Mouse (Mus musculus) layer of hippocampus, adult 8-10 months (tissue): Measurements from ENCODE around the gene Phldb2. TPM values are rescaled to one million over a fixed set of nuclear protein-coding genes. Genes with fewer than 3 reads are reported as not detected.

Experiments used
- DNase-seq, 2 experiments: peaks; one replicate each; pipeline ENCODE4 v3.0.0; 2022; ENCODE audit warnings: low spot score in 2 of 2
- total RNA-seq, 4 experiments: library from RNA; stranded (reverse); gene quantifications; 2 replicates each; pipeline ENCODE4 v1.2.4; 2022

Gene Phldb2
- total RNA-seq, 4 experiments from 2014 or later = 5.0 to 6.8 (median 5.6) TPM

DNA sequence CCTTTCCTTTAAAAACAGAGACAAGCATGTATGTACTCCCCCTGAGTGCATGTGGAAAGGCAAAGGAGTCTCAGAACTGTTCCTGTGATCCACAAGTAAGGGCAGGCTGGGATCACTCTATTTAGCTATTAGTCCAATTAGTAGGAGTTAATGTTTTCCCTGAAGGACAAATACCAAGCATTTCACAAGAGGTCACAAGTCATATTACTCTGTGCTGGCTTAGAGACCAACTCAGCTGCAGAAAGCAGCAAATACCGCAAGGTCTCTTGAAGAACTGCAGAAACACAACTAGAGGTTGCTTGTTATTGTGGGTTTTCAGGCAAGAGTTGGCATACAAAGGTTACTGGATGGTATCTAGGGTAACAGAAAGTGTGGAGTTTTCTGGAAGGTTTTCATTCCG is 59.6 kb downstream of the Phldb2 start:
- DNase-seq = no peak

DNA sequence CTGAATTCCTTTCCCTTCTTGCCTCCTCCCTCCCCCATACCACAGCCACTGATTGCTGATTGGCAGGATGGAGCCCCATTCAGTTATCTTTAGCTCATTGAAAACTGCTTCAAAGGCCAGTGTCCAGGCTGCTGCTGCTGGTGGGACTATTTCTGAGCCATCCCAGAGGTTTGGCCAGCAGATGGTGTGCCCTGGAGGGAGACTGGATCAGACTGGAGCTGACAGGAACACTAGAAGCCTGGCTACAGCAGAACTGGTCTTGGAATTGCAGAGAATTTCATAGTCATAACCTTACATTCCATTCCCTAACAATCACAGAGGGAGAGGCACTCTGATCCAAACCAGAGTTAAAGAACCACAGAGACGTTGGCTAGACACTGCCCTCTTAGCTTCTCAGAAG is 60.5 kb downstream of the Phldb2 start:
- DNase-seq = no peak

- no peak for DNase-seq
Measured at GRCm38 (mm10) chr16:45890471-45891200, 62.8 kb downstream of the Phldb2 start.

DNA sequence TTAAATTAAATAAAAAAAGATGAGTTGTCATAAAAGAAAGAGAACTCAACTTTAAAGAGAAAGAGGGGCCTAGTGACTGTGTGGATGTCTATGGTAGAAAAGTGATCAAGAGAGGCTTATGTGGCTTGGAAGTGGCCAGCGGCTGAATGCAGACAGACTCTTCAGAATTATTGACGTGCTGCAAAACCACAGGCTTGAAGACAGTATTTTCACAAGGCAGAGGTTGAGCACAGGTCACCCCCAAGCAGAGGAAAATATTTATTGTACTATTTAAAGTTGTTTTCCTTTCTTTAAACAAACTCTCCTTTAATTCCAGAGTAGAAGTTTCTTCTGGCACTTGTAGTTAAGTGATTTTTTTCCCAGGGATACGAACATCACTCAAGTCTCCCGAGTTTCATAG is 63.8 kb downstream of the Phldb2 start:
- DNase-seq = no peak

DNA sequence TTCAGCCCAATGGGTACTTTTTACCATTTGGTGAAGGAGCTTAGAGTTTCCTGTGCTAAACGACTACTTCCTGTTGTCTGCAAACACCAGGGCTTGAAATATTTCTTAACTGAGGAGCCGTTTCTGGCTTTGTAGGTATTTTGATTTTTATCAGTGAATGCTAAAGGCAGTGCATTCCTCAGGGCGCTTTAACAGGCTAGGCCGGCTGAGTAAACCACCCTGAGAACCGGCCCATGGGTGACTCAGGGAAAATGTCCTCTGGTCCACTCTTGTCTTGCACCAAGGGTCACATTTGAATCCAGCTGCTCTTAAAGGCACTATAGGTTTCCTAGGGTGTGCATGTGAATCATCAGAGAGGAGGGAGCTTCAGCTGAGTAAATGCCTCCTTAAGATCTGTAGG is 66.8 kb downstream of the Phldb2 start:
- DNase-seq = no peak

DNA sequence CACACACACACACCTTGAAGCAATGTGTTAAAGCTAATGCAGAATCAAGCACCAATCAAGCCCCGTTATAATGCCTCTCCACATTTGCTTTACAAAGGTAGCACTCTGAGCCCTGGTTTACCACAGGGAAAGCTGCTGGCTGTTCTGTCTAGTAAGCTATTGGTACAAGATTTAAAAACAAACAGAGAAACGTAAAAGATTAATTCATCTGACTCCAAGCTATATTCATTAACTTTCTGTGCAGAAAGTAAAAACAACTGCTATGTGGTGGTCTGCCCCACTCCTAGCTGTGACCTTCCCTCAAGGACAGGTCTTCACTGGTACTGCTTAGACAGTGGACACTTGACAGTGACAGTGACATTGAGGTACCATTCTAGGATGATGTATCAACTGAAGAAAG is 69.2 kb downstream of the Phldb2 start:
- no peak for DNase-seq

- no peak for DNase-seq
Measured at GRCm38 (mm10) chr16:45881177-45881832, 72.1 kb downstream of the Phldb2 start.

DNA sequence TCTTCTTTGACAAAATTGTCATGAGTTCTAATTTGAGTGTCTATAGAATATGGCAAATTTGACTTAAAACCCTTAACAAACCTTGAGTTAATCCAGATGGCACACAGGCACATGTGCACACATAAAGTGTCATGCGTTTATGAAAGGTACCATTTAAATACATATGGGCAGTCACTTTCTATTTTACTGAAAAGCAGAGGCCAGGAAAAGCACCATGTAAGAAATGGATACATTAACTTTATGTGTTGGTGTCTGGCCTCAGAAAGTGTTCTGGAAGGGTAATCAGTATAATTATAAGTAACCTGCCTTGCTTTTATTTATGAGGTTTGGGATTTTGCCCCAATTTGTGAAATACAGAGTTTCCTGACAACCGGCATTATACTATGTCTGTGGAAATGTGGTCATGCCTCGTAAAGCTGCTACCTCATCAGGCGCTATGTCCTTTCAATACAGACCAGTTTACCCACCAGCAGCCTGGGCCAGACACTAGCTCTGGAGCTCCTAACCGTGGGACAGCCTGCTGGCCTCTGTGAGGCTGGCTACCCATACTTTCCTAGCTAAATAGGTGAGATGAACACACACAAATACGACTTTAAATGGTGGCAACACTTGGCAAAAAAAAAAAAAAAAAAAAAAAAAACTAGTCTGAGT is 73.2 kb downstream of the Phldb2 start:
- DNase-seq = no peak

GRCm38 (mm10) chr16:45877739-45878138 is 75.7 kb downstream of the Phldb2 start:
- no peak for DNase-seq

- peak in 1 of 2 experiments; percentile 4 for DNase-seq
Measured at GRCm38 (mm10) chr16:45877171-45877570, 76.2 kb downstream of the Phldb2 start.

GRCm38 (mm10) chr16:45873397-45873796 is 80.0 kb downstream of the Phldb2 start:
- DNase-seq = no peak

- DNase-seq = no peak
Measured at GRCm38 (mm10) chr16:45871286-45871976, 82.0 kb downstream of the Phldb2 start.

GRCm38 (mm10) chr16:45870651-45871050 is 82.7 kb downstream of the Phldb2 start:
- DNase-seq = no peak

DNA sequence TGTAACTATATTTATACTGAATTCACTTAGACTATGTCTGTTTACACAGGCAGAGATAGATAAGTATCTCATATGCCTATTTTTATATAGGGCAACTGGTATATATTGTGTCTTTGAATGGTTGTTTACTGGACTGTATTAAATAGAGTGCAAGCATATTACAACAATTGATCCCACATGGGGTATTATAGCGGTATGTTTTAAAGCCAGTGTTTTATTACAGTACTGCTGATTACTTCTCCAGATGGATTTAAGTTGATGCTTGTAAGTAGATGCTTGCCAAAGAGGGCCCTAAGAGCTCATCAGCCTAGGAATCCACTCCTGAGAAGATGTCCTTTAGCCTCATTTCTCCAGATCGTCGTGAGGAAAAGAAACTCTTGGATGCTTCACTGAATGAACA is 84.4 kb downstream of the Phldb2 start:
- no peak for DNase-seq

DNA sequence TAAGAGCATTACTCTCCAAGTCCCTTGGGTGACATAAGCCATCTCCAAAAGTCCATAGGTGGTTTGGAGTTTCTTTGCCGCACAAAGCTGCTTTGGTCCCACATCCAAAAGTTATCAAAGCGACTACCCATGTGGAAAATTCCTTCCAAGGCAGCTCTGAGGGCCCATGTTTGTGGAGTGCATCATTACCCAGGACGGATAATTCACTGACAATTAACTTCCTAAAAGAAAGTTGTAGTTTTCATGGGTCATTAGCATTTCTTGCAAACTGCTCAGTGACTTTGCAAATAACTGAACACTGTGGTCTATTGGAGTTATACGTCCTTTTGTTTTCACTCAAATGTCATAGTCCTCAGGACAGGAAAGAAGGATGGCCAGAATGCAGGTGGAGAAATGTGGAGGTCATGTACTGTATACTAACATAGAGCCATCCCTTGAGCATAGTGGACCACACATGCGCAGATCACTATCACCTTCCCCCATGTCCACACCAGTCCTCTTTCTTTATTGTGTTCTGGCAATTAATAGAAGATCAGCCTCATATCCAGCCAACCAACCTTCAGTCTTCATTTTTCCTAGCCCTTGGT is 96.0 kb downstream of the Phldb2 start:
- DNase-seq = no peak

GRCm38 (mm10) chr16:45854499-45854898 is 98.9 kb downstream of the Phldb2 start:
- DNase-seq = no peak

DNA sequence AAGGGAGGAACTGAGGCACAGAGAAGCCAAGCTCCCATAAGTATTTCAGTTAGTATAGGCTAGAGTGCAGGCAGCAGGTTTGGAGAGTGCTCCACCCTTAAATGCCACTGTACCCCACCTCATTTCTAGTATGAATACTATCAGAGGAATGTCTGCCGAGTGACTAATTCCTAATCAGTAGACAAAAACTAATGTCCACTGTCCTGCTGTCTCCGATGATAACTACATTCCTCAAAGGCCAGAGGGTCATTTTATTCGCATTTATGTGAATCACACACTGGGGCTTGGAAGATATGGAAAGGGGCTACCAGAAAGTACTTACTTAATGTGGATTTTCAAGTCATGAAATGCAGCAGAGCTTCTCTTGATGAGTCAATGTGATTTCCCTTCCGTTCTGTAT is 104.4 kb downstream of the Phldb2 start:
- DNase-seq = no peak

GRCm38 (mm10) chr16:45844875-45845274 is 108.5 kb downstream of the Phldb2 start:
- DNase-seq = no peak

GRCm38 (mm10) chr16:45844049-45844780 is 109.2 kb downstream of the Phldb2 start:
- peak; percentile 28 to 46 for DNase-seq

DNA sequence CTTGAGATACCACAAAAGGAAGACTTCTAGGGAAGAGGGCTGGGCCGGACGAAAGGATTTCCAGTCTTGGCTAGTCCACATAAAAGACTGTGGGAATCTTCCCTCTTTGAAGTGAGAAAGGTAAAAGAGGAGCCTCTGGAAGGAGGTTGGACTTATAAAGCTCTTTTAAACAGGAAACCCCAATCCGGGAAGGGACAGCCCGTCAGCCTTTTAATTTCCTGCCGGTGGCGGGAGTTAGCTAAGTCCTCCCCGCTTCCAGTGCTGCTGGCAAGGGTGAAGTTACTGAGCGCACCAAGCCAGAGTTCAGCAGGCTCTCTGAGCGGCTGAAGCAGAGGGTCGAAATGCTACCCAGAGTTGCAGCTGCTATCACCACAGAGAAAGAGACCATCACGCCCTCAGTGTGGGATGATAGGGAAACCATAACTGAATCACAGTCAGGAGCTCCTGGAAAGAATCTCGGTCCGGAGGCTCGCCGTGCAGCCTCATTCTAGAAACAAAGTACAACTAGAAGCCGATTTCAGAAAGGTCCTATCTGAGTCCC is 110.0 kb downstream of the Phldb2 start:
- DNase-seq = no peak

DNA sequence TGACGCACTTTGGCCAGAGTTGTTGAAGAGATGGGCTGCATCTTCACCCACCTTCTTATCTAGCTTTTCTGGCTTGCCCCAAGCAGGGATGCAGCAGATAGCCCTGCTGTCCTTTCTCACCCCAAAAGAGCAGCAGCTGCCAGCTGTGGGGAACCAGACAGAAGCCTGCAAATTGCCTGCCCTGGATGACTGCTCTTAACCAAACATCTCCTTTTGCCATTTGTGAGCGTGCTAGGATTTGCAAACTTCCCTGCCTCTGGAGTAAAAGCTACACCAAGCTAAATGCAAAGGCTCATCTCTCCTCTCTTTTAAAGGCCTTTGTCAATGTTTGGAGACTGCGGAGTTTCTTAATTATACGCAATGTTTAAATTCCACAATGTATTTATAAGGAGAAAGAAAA is 111.0 kb downstream of the Phldb2 start:
- no peak for DNase-seq
